Mouse (Mus musculus) B cell, adult 2 months (primary cell): ENCODE measurements around the gene Sult1a1.

Experiments used
- DNase-seq, 2 experiments: peaks; one replicate each; pipeline ENCODE4 v3.0.0; 2022

Gene Sult1a1

DNA sequence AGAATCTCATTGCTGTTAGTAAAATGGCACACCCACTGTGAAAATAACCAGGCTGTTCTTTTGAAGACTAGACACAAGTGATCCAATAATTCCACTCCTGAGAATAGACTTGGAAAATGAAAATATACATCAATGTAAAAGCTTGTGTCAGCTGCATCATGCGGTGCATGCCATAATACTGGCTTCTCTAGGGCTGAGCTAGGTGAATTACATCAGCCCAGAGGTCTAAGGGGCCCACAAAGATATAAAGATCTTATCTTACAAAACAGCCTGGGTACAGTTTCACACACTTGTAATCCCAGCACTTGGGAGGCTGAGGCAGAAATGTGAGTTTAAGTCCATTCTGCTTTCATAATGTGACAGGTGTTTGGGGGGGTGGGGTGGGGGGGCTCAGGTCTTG is 18.7 kb downstream of the Sult1a1 start:
- no peak for DNase-seq

DNA sequence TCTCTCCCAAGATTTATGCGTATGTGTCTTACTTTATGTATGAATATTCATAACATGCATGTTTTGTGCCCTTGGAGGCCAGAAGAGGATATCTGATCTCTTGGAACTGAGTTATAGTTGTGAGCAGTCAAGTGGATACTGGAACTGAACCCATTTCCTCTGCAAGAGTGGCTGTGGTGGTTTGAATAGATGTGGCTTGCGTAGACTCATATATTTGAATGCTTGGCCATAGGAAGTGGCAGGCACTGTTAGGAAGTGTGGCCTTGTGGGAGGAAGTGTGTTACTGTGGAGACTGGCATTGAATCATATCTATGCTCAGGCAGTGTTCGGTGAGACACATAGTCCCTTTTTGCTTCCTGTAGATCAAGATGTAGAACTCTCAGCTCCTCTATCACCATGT is 20.5 kb downstream of the Sult1a1 start:
- peak; percentile 43 to 55 for DNase-seq

GRCm38 (mm10) chr7:126653991-126654390 is 22.2 kb downstream of the Sult1a1 start:
- no peak for DNase-seq

- no peak for DNase-seq
Observed at GRCm38 (mm10) chr7:126650852-126651251, 25.4 kb downstream of the Sult1a1 start.

- DNase-seq, result peak; percentile 94 to 96
Observed at GRCm38 (mm10) chr7:126649231-126650051, 26.8 kb downstream of the Sult1a1 start, which contains the start of gene Sgf29. Gene Sgf29 (plus strand): TSS chr7:126649309.

DNA sequence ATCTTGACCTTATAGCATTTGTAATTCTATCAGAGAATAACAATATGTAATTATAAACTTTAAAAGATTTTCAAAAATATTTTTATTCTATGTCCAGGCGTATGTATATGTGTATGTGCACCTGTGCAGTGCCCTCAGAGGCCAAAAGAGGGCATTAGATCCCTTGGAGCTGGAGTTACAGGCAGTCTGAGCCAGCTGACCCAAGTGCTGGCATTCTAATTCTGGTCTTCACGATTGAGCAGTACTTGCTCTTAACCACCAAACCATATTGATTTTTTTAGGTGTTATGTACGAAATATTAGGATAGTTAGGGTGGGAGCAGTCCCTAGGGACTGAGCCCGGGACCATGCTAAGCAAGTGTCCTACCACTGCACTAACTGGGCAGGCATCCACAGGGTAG is 27.7 kb downstream of the Sult1a1 start:
- peak; percentile 9 to 16 for DNase-seq

DNA sequence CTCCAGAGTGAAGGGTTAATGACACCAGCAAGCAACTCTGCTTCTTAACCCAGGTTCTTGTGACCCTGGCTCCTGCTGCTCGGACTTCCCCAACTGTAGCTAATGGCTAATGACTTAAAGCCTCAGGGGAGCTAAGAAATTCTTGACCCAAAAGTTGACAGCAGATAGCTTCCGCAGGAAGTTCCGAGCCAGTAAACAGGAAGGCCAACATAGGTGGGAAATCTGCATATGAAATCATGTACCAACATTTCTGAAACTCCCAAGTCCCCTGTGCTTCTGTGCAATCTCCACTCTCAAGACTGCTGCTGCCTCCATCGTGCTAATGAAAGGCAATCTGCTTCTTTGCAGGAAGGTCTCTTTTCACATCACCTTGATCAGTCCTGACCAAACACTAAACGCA is 30.5 kb downstream of the Sult1a1 start:
- DNase-seq, result peak in 1 of 2 experiments; percentile 2

- DNase-seq, result no peak
Observed at GRCm38 (mm10) chr7:126644914-126645313, 31.3 kb downstream of the Sult1a1 start.

DNA sequence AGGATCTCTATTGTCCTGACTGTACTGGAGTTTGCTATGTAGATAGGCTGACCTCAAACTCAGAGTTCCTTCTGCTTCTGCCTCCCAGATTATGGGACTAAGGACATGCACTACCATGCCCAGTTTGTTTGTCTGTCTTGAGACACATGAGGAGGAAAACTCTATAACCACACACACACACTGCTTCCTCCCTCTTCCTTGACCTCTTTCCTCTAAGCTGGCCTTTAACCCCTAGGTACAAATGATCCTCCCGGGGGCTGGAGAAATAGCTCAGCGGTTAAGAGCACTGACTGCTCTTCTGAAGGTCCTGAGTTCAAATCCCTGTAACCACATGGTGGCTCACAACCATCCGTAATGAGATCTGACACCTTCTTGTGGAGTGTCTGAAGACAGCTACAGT is 31.9 kb downstream of the Sult1a1 start:
- no peak for DNase-seq

GRCm38 (mm10) chr7:126643244-126643617 is 33.0 kb downstream of the Sult1a1 start:
- peak; percentile 48 to 53 for DNase-seq

- no peak for DNase-seq
Observed at GRCm38 (mm10) chr7:126642545-126643243, 33.5 kb downstream of the Sult1a1 start.

- peak; percentile 53 to 62 for DNase-seq
Observed at GRCm38 (mm10) chr7:126636733-126637520, 39.3 kb downstream of the Sult1a1 start.

- no peak for DNase-seq
Observed at GRCm38 (mm10) chr7:126635375-126635774, 40.9 kb downstream of the Sult1a1 start.

DNA sequence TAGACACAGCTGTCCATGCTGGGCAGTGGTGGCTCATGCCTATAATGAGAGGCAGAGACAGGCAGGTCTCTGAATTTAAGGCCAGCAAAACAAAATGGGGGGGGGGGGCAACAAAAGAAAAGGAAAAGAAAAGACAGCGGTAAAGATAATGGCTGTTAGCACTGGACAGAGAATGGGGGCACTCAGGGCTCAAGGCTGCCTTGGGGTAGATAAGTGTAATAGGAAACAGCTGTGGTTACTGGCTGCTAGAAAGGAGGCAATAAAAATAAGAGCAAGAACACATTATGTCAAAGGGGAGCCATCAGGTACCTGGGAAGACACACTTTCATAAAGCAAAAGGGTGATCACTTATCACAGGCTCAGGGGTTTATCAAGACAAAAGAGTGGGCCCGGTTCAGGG is 43.8 kb downstream of the Sult1a1 start:
- no peak for DNase-seq

- DNase-seq, result no peak
Observed at GRCm38 (mm10) chr7:126630824-126631518, 45.3 kb downstream of the Sult1a1 start, which contains the start of gene Nupr1. Gene Nupr1 (minus strand): TSS chr7:126630861.

- DNase-seq, result no peak
Observed at GRCm38 (mm10) chr7:126629915-126630314, 46.3 kb downstream of the Sult1a1 start.

DNA sequence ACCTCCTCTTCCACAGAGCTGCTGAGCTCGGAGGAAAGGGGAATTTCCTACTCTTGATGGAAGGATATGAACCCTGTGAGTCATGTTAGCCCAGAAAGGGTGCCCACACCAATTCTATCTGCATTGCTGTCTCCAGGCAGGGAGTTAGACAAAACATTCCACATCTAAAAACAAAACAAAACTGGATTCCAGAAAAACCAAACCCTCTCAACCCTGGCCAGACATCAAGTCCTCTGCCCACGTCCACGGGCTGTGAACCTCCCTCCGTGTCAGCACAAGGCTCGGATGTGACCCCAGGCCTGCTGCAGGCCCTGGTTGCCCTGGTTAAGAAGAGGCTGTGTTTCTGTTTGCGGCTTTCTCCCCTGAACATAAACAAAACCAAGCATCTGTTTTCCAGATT is 48.1 kb downstream of the Sult1a1 start:
- no peak for DNase-seq

- DNase-seq, result no peak
Observed at GRCm38 (mm10) chr7:126625807-126626600, 50.2 kb downstream of the Sult1a1 start.

DNA sequence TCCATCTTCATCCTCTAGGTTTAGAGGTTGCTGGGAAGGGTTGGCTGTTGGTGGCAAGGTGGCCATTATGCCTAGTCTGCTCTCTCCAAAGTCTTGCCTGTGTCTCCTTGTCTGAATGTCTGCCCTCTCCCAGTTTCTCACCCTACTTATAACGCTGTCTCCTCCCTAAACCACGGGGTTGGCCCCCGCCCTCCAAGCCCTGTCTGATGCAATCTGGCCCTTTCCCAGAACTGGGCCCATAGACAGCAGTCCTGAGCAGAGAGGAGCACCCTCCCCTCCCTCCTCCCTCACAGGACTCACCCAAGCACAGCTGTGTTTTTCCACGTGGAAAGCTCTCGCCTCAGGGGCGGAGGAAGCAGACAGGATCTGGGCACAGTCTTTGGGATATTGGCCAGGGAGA is 50.9 kb downstream of the Sult1a1 start:
- no peak for DNase-seq

DNA sequence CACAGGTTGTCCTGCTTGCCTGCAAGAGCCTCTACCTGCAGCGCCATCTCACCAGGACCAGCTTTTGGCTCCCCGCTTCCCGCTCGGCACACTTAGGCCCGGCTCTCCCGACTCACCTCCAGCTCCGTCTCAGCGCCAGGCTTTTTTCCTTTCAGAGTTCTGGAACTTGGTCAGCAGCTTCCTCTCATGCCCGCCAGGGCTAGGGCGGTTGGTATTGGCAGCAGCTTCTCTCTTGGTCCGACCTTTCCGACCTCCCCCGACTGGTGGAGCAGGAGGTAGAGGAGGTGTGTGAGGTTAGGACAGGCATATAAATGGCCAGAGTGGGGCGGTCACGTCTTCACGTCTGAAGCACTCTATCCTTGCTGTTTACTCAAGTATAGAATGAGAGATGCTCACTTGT is 51.5 kb downstream of the Sult1a1 start:
- DNase-seq, result no peak

- DNase-seq, result no peak
Observed at GRCm38 (mm10) chr7:126623381-126623780, 52.9 kb downstream of the Sult1a1 start.
